Mouse (Mus musculus): ENCODE results near the gene 2900026A02Rik.

2900026A02Rik gene

GRCm38 (mm10) chr5:113221147-113221865 lies at the start of gene 2900026A02Rik:
Gene 2900026A02Rik, minus strand, starts transcription at chr5:113221236.
- DNase-seq, result peak; percentile 25 to 52

- DNase-seq, result no peak
Measured at GRCm38 (mm10) chr5:113270043-113270442, 49.0 kb upstream of the 2900026A02Rik start.

GRCm38 (mm10) chr5:113268246-113268645 lies 47.2 kb upstream of the 2900026A02Rik start:
- no peak for DNase-seq

GRCm38 (mm10) chr5:113265637-113266036 lies 44.6 kb upstream of the 2900026A02Rik start:
- no peak for DNase-seq

- no peak for DNase-seq
Measured at GRCm38 (mm10) chr5:113250806-113251205, 29.8 kb upstream of the 2900026A02Rik start.

- no peak for DNase-seq
Measured at GRCm38 (mm10) chr5:113249263-113249930, 28.4 kb upstream of the 2900026A02Rik start.

- DNase-seq, result no peak
Measured at GRCm38 (mm10) chr5:113230196-113230595, 9.2 kb upstream of the 2900026A02Rik start.

GRCm38 (mm10) chr5:113226632-113227102 lies 5.6 kb upstream of the 2900026A02Rik start, which contains the start of gene Tmem211:
Gene Tmem211, plus strand, starts transcription at chr5:113226909.
- DNase-seq, result peak; percentile 79 to 88

GRCm38 (mm10) chr5:113225686-113226435 lies 4.8 kb upstream of the 2900026A02Rik start:
- DNase-seq, result no peak

- no peak for DNase-seq
Measured at GRCm38 (mm10) chr5:113225271-113225670, 4.2 kb upstream of the 2900026A02Rik start.

- no peak for DNase-seq
Measured at GRCm38 (mm10) chr5:113223888-113224287, 2.9 kb upstream of the 2900026A02Rik start.

GRCm38 (mm10) chr5:113220383-113221146 lies 471 bp downstream of the 2900026A02Rik start:
- no peak for DNase-seq

GRCm38 (mm10) chr5:113219876-113220275 lies 1.2 kb downstream of the 2900026A02Rik start:
- no peak for DNase-seq

- no peak for DNase-seq
Measured at GRCm38 (mm10) chr5:113219450-113219849, 1.6 kb downstream of the 2900026A02Rik start.

- no peak for DNase-seq
Measured at GRCm38 (mm10) chr5:113218617-113219235, 2.3 kb downstream of the 2900026A02Rik start.

- no peak for DNase-seq
Measured at GRCm38 (mm10) chr5:113217076-113217475, 4.0 kb downstream of the 2900026A02Rik start.

- no peak for DNase-seq
Measured at GRCm38 (mm10) chr5:113216328-113216960, 4.6 kb downstream of the 2900026A02Rik start.

GRCm38 (mm10) chr5:113215610-113216011 lies 5.4 kb downstream of the 2900026A02Rik start:
- DNase-seq, result no peak

GRCm38 (mm10) chr5:113214455-113214854 lies 6.6 kb downstream of the 2900026A02Rik start:
- no peak for DNase-seq

GRCm38 (mm10) chr5:113214041-113214440 lies 7.0 kb downstream of the 2900026A02Rik start:
- no peak for DNase-seq

GRCm38 (mm10) chr5:113212156-113212835 lies 8.7 kb downstream of the 2900026A02Rik start:
- no peak for DNase-seq
